In genomic region chr15:89548837-89549236, GRCm38 (mm10) we compare ENCODE assay signal across 8 mouse cellular contexts. TPM values are rescaled to one million over a fixed set of nuclear protein-coding genes. Genes with fewer than 3 reads are reported as not detected.
DNase-seq lines count a peak whose midpoint lies in the region; ATAC-seq and TF ChIP-seq lines count a peak whose summit lies in the region.

No protein-coding gene starts in this region.

- H3K9ac ChIP-seq in intestine, embryonic 14.5 days (ENCODE audit: low read length) = no peak overlapping the region
- H3K9ac ChIP-seq in intestine, postnatal 0 days (ENCODE audit: low read depth, low read length) = no peak overlapping the region
- peak overlapping the region; percentile 64; the same call in 1 of the 2 replicates for H3K9ac ChIP-seq in ES-Bruce4 (ENCODE audit: low read depth, poor library complexity, severe bottlenecking)
- no peak overlapping the region for H3K9ac ChIP-seq in hindbrain, embryonic 14.5 days

- TF ChIP-seq CTCF in intestine, postnatal 0 days (IDR thresholded peaks at IDR 0.05; ENCODE audit: low read depth) = no peak
- no peak for TF ChIP-seq CTCF in ES-Bruce4 (IDR thresholded peaks at IDR 0.05; ENCODE audit: low read depth, low read length)

- no peak for TF ChIP-seq POLR2A in ES-Bruce4 (IDR thresholded peaks at IDR 0.05; ENCODE audit: insufficient read depth, low read length)

- no peak overlapping the region for H3K27ac ChIP-seq in intestine, embryonic 14.5 days (ENCODE audit: low read depth)
- no peak overlapping the region for H3K27ac ChIP-seq in intestine, postnatal 0 days (ENCODE audit: low read depth, low read length)
- no peak overlapping the region for H3K27ac ChIP-seq in ES-Bruce4 (ENCODE audit: insufficient read depth, low read length)
- H3K27ac ChIP-seq in hindbrain, embryonic 14.5 days = 0 out of 2 replicates have a peak overlapping the region, but pooled peaks have one; percentile 17

- TF ChIP-seq EP300 in ES-Bruce4 (IDR thresholded peaks at IDR 0.05; ENCODE audit: insufficient read depth, low read depth, low read length) = no peak

- peaks cover 4% of the 10 kb centered on the region for H3K36me3 ChIP-seq in intestine, embryonic 14.5 days (ENCODE audit: control insufficient read depth, insufficient read depth, low read length)
- no peaks in the 10 kb centered on the region for H3K36me3 ChIP-seq in intestine, postnatal 0 days (ENCODE audit: control insufficient read depth, insufficient read depth)
- H3K36me3 ChIP-seq in ES-Bruce4 (ENCODE audit: control insufficient read depth, insufficient read depth, low read length, poor library complexity, severe bottlenecking) = no peaks in the 10 kb centered on the region
- peaks cover 36% of the 10 kb centered on the region for H3K36me3 ChIP-seq in hindbrain, embryonic 14.5 days (replicated peaks; ENCODE audit: control insufficient read depth, insufficient read depth)

- no peaks in the 10 kb centered on the region for H3K9me3 ChIP-seq in intestine, embryonic 14.5 days (ENCODE audit: control insufficient read depth, low read length)
- H3K9me3 ChIP-seq in intestine, postnatal 0 days (ENCODE audit: control insufficient read depth) = no peaks in the 10 kb centered on the region
- H3K9me3 ChIP-seq in ES-Bruce4 (replicated peaks; ENCODE audit: control insufficient read depth, insufficient read depth, low read length, poor library complexity, severe bottlenecking) = peaks cover 4% of the 10 kb centered on the region; the same call in 1 of the 2 replicates
- H3K9me3 ChIP-seq in hindbrain, embryonic 14.5 days (ENCODE audit: control insufficient read depth, low read length) = no peaks in the 10 kb centered on the region

- ATAC-seq in intestine, embryonic 14.5 days (replicated peaks; ENCODE audit: low FRiP score, low TSS enrichment, low read depth) = 0 out of 2 replicates have a peak, but pooled peaks have one; percentile 22
- no peak for ATAC-seq in intestine, postnatal 0 days
- peak; percentile 65 for ATAC-seq in hindbrain, embryonic 14.5 days (ENCODE audit: low FRiP score)

- H3K4me2 ChIP-seq in intestine, embryonic 14.5 days (ENCODE audit: low read length) = peak overlapping the region; percentile 20
- no peak overlapping the region for H3K4me2 ChIP-seq in intestine, postnatal 0 days (replicated peaks; ENCODE audit: low read depth)
- H3K4me2 ChIP-seq in hindbrain, embryonic 14.5 days (replicated peaks) = peak overlapping the region; percentile 34

- peaks cover 20% of the 10 kb centered on the region for H3K27me3 ChIP-seq in intestine, embryonic 14.5 days (replicated peaks; ENCODE audit: control insufficient read depth, insufficient read depth, low read length)
- 0 out of 2 replicates have a peak, but pooled peaks cover 8% of the 10 kb centered on the region for H3K27me3 ChIP-seq in intestine, postnatal 0 days (replicated peaks; ENCODE audit: control insufficient read depth, insufficient read depth, low read length)
- H3K27me3 ChIP-seq in ES-Bruce4 (ENCODE audit: control insufficient read depth, insufficient read depth, low read length, poor library complexity, severe bottlenecking) = no peaks in the 10 kb centered on the region
- no peaks in the 10 kb centered on the region for H3K27me3 ChIP-seq in hindbrain, embryonic 14.5 days (ENCODE audit: control insufficient read depth, insufficient read depth, low read length)

- 47% methylated on average over 9 of the region's 11 CpGs for WGBS in intestine, embryonic 14.5 days
- WGBS in intestine, postnatal 0 days = 59% methylated on average over 11 of the region's 11 CpGs
- 22% methylated on average over 11 of the region's 11 CpGs for WGBS in hindbrain, embryonic 14.5 days

- H3K4me3 ChIP-seq in intestine, embryonic 14.5 days (ENCODE audit: low read depth, low read length) = no peak overlapping the region
- H3K4me3 ChIP-seq in intestine, postnatal 0 days (ENCODE audit: low read depth, low read length) = no peak overlapping the region
- peak overlapping the region; percentile 65 for H3K4me3 ChIP-seq in ES-Bruce4 (ENCODE audit: low read depth, low read length)
- no peak overlapping the region for H3K4me3 ChIP-seq in hindbrain, embryonic 14.5 days (replicated peaks; ENCODE audit: low read length)

- H3K4me1 ChIP-seq in intestine, embryonic 14.5 days (replicated peaks; ENCODE audit: control insufficient read depth, insufficient read depth, low read length) = no peaks in the 10 kb centered on the region
- no peaks in the 10 kb centered on the region for H3K4me1 ChIP-seq in intestine, postnatal 0 days (replicated peaks; ENCODE audit: control insufficient read depth, insufficient read depth, low read length)
- H3K4me1 ChIP-seq in ES-Bruce4 (ENCODE audit: control insufficient read depth, insufficient read depth, low read length) = no peaks in the 10 kb centered on the region
- no peaks in the 10 kb centered on the region for H3K4me1 ChIP-seq in hindbrain, embryonic 14.5 days (replicated peaks; ENCODE audit: control insufficient read depth, insufficient read depth, low read length)

- no peak for DNase-seq in intestine, embryonic 14.5 days (ENCODE audit: low spot score)
- peak; percentile 96 for DNase-seq in cerebellum, adult 9-10 months
- peak; percentile 40 for DNase-seq in hindbrain, embryonic 14.5 days (ENCODE audit: low spot score)
- DNase-seq in testis, postnatal 10 days (ENCODE audit: low spot score) = peak; percentile 68
- DNase-seq in spleen, postnatal 14 days (ENCODE audit: low spot score in 2 of 2) = no peak
- DNase-seq in adrenal gland, adult 18-20 months (ENCODE audit: low spot score in 2 of 2) = no peak

RNA-seq across cellular contexts. Expression of gene Acr, which starts 19.3 kb away (rescaled TPM):
- 0.43 TPM in 1 of 2 replicates, not detected in the other for polyA plus RNA-seq in intestine, embryonic 14.5 days (2014; fragmentation: Nextera tagmentation; extraction: Ambion mirVana)
- 0.10 and 0.14 TPM in 2 replicates for polyA plus RNA-seq in intestine, postnatal 0 days (2015; fragmentation: Nextera tagmentation; extraction: Ambion mirVana)
- not detected in 2 replicates for polyA plus RNA-seq in ES-Bruce4 (2011; ENCODE audit: insufficient read depth, insufficient read length, low read depth, missing spikeins)
- polyA plus RNA-seq in hindbrain, embryonic 14.5 days (2014; fragmentation: Nextera tagmentation; extraction: Ambion mirVana) = 1.0 and 1.8 TPM in 2 replicates
- not detected for total RNA-seq in adrenal gland, adult 18-20 months (2021)

RNA-seq across cellular contexts. Expression of gene Rabl2, which starts 42.9 kb away (rescaled TPM):
- 41.3 and 44.9 TPM in 2 replicates for polyA plus RNA-seq in intestine, embryonic 14.5 days (2014; fragmentation: Nextera tagmentation; extraction: Ambion mirVana)
- polyA plus RNA-seq in intestine, postnatal 0 days (2015; fragmentation: Nextera tagmentation; extraction: Ambion mirVana) = 7.1 and 7.6 TPM in 2 replicates
- polyA plus RNA-seq in ES-Bruce4 (2011; ENCODE audit: insufficient read depth, insufficient read length, low read depth, missing spikeins) = 9.7 and 12.6 TPM in 2 replicates
- polyA plus RNA-seq in hindbrain, embryonic 14.5 days (2014; fragmentation: Nextera tagmentation; extraction: Ambion mirVana) = 79.0 and 85.9 TPM in 2 replicates
- total RNA-seq in adrenal gland, adult 18-20 months (2021) = 1 to 10 TPM; 9.2 to 9.9 TPM

RNA-seq across cellular contexts. Expression of gene Shank3, which starts 49.4 kb away (rescaled TPM):
- 1.9 and 2.1 TPM in 2 replicates for polyA plus RNA-seq in intestine, embryonic 14.5 days (2014; fragmentation: Nextera tagmentation; extraction: Ambion mirVana)
- 0.51 and 0.73 TPM in 2 replicates for polyA plus RNA-seq in intestine, postnatal 0 days (2015; fragmentation: Nextera tagmentation; extraction: Ambion mirVana)
- polyA plus RNA-seq in ES-Bruce4 (2011; ENCODE audit: insufficient read depth, insufficient read length, low read depth, missing spikeins) = 4.4 and 5.6 TPM in 2 replicates
- 8.6 and 9.6 TPM in 2 replicates for polyA plus RNA-seq in hindbrain, embryonic 14.5 days (2014; fragmentation: Nextera tagmentation; extraction: Ambion mirVana)
- 10 to 100 TPM; 28.8 to 32.5 TPM for total RNA-seq in adrenal gland, adult 18-20 months (2021)

Comparison
In these comparisons a context has a peak if more than half of its experiments do, and no peak if none do; other contexts are left out.
1. DNase-seq: peak in cerebellum, adult 9-10 months (single experiment), hindbrain, embryonic 14.5 days (single experiment) and testis, postnatal 10 days (single experiment); none in intestine, embryonic 14.5 days (single experiment), spleen, postnatal 14 days (0 of 2) and adrenal gland, adult 18-20 months (0 of 2).